Mouse (Mus musculus) kidney, embryonic 15.5 days (tissue): Measurements from ENCODE around the gene AC140267.1. TPM values are rescaled to one million over a fixed set of nuclear protein-coding genes. Genes with fewer than 3 reads are reported as not detected.
A peak's percentile ranks its signal among the peaks of the same experiment; 100 is the strongest.

Experiments used
- ATAC-seq: fragments of 200-750 bp; cut with Nextera tagmentation; replicated peaks from 2 replicates; pipeline ENCODE4 v1.8.0; 2017; ENCODE audit warnings: moderate TSS enrichment; ENCODE audit not compliant: low FRiP score
- H3K27ac ChIP-seq: fragments of 300-500 bp; sonication (generic); 2 replicates; pipeline ENCODE4 v1.5.1; 2015; ENCODE audit warnings: mild to moderate bottlenecking, inconsistent platforms
- H3K27me3 ChIP-seq: fragments of 300-500 bp; sonication (generic); 2 replicates; pipeline ENCODE4 v1.6.1; 2015; ENCODE audit warnings: inconsistent platforms
- H3K36me3 ChIP-seq: fragments of 300-500 bp; sonication (generic); 2 replicates; pipeline ENCODE4 v1.6.1; 2015; ENCODE audit warnings: inconsistent platforms
- H3K4me1 ChIP-seq: fragments of 300-500 bp; sonication (generic); 2 replicates; pipeline ENCODE4 v1.6.1; 2015; ENCODE audit warnings: inconsistent platforms
- H3K4me2 ChIP-seq: fragments of 300-500 bp; sonication (generic); 2 replicates; pipeline ENCODE4 v1.6.1; 2015; ENCODE audit warnings: moderate library complexity, mild to moderate bottlenecking, inconsistent platforms
- H3K4me3 ChIP-seq: fragments of 300-500 bp; sonication (generic); replicated peaks from 2 replicates; pipeline ENCODE4 v1.5.1; 2015; ENCODE audit warnings: mild to moderate bottlenecking, inconsistent platforms
- H3K9ac ChIP-seq: fragments of 300-500 bp; sonication (generic); 2 replicates; pipeline ENCODE4 v1.6.1; 2015; ENCODE audit warnings: mild to moderate bottlenecking, inconsistent platforms
- H3K9me3 ChIP-seq: fragments of 300-500 bp; sonication (generic); replicated peaks from 2 replicates; pipeline ENCODE4 v1.6.1; 2016; ENCODE audit warnings: inconsistent platforms
- WGBS: fragments of 180-500 bp; shearing (Covaris S2); methylation state at CpG from one replicate; pipeline ENCODE4 v1.1.7; 2015; ENCODE audit warnings: mixed read lengths; 5-methylcytosine and 5-hydroxymethylcytosine counted together
- polyA plus RNA-seq: library from polyadenylated mRNA; unstranded; fragments of >200 nt; fragmentation: Nextera tagmentation; extraction: Ambion mirVana; gene quantifications from 2 replicates; pipeline ENCODE4 v1.2.1, GENCODE M21; 2015

The AC140267.1 gene
- polyA plus RNA-seq, 1 experiment from 2014 or later = not detected

DNA sequence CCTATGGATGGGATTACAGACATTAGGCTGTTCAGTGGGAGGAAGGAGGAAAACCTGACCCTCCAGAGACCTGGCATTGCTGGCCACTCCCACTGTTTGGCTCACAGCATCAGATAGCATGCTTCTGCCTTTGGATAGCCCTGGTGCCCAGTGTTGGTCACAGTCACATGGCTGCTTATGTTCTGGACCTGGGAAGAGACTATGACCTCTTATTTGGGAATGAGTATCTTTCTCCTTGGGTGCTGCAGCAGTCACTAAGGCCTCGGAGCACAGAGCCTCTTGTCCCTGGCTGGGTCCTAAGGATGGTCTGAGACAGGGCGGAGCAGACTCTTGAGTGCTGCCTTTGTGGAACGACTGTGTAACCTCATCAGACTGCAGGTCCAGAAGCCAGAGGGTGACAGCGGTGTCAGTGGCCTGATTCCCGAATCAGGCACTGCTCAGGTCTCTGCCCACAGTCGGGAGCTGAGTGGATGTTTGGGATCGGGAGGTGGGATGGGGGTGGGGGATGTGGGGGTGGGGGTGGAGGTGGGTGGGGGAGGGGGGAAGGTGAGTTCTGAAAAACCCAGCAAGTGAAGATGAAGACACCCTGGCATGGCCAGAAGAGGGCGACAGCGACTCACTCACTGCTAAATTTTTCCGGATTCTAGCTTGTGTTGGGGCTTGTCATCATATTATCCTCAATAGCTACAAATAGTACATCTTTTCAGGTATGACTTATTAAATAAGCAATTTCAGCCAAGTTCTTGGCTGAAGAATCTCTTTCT, 19.7 kb upstream of the AC140267.1 start:
- Histone ChIP-seq H3K9me3 (no peaks in the 10 kb centered on the region), H3K36me3 (peaks cover 21% of the 10 kb centered on the region), H3K4me3 (no peak overlapping the region), H3K4me2 (no peak overlapping the region), H3K27me3 (no peaks in the 10 kb centered on the region), H3K4me1 (peaks cover 7% of the 10 kb centered on the region), H3K9ac (no peak overlapping the region), H3K27ac (no peak overlapping the region)
- no peak for ATAC-seq
- 16% methylated on average over 10 of the region's 10 CpGs for WGBS

GRCm38 (mm10) chr15:80216480-80216820, 19.2 kb upstream of the AC140267.1 start:
- Histone ChIP-seq H3K9me3 (no peaks in the 10 kb centered on the region), H3K36me3 (peaks cover 16% of the 10 kb centered on the region), H3K4me2 (no peak overlapping the region), H3K9ac (no peak overlapping the region), H3K4me3 (no peak overlapping the region), H3K4me1 (peaks cover 7% of the 10 kb centered on the region), H3K27me3 (no peaks in the 10 kb centered on the region), H3K27ac (no peak overlapping the region)
- WGBS = 60% methylated on average over 9 of the region's 9 CpGs
- ATAC-seq = no peak

GRCm38 (mm10) chr15:80217476-80217875, 18.2 kb upstream of the AC140267.1 start:
- Histone ChIP-seq H3K9ac (no peak overlapping the region), H3K36me3 (peaks cover 6% of the 10 kb centered on the region; the same call in 1 of the 2 replicates), H3K27me3 (no peaks in the 10 kb centered on the region), H3K4me1 (peaks cover 7% of the 10 kb centered on the region), H3K27ac (no peak overlapping the region), H3K4me2 (no peak overlapping the region), H3K9me3 (no peaks in the 10 kb centered on the region), H3K4me3 (no peak overlapping the region)
- no peak for ATAC-seq
- 84% methylated on average over 10 of the region's 10 CpGs for WGBS

GRCm38 (mm10) chr15:80219211-80219610, 16.4 kb upstream of the AC140267.1 start:
- H3K27ac ChIP-seq = no peak overlapping the region
- no peaks in the 10 kb centered on the region for H3K9me3 ChIP-seq
- no peaks in the 10 kb centered on the region for H3K27me3 ChIP-seq
- no peak for ATAC-seq
- H3K36me3 ChIP-seq = no peaks in the 10 kb centered on the region
- H3K9ac ChIP-seq = no peak overlapping the region
- H3K4me2 ChIP-seq = peak overlapping the region; percentile 32
- 32% methylated on average over 14 of the region's 14 CpGs for WGBS
- H3K4me3 ChIP-seq = no peak overlapping the region
- peaks cover 7% of the 10 kb centered on the region for H3K4me1 ChIP-seq

GRCm38 (mm10) chr15:80219705-80220657, 15.7 kb upstream of the AC140267.1 start:
- no peak overlapping the region for H3K4me3 ChIP-seq
- H3K27me3 ChIP-seq = no peaks in the 10 kb centered on the region
- 69% methylated on average over 4 of the region's 4 CpGs for WGBS
- H3K4me1 ChIP-seq = peaks cover 7% of the 10 kb centered on the region
- ATAC-seq = no peak
- peak overlapping the region; percentile 32 for H3K4me2 ChIP-seq
- no peaks in the 10 kb centered on the region for H3K9me3 ChIP-seq
- no peak overlapping the region for H3K27ac ChIP-seq
- no peak overlapping the region for H3K9ac ChIP-seq
- no peaks in the 10 kb centered on the region for H3K36me3 ChIP-seq

DNA sequence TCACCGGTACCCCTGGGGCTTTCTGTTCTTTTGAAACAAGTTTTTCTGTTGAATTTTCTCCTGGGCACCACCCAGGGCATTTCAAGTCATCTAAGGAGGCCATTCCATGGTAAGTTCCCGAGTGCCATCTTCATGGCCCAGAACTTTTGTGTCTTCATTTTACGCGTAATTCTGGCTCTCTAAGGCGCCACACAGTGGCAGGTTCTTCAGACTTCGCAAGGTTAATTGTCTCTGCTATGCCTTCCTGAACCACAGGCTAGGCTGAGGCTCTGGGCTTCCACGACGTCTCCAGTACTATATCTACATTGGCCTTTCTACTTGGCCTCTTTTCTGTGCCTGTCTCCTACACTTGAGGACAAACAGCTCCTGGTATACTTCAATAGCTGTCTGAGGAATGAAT, 14.6 kb upstream of the AC140267.1 start:
- no peak overlapping the region for H3K4me3 ChIP-seq
- H3K9me3 ChIP-seq = no peaks in the 10 kb centered on the region
- no peak for ATAC-seq
- H3K4me2 ChIP-seq = no peak overlapping the region
- H3K9ac ChIP-seq = no peak overlapping the region
- no peak overlapping the region for H3K27ac ChIP-seq
- no peaks in the 10 kb centered on the region for H3K27me3 ChIP-seq
- 72% methylated on average over 8 of the region's 8 CpGs for WGBS
- H3K36me3 ChIP-seq = no peaks in the 10 kb centered on the region
- H3K4me1 ChIP-seq = peaks cover 11% of the 10 kb centered on the region

DNA sequence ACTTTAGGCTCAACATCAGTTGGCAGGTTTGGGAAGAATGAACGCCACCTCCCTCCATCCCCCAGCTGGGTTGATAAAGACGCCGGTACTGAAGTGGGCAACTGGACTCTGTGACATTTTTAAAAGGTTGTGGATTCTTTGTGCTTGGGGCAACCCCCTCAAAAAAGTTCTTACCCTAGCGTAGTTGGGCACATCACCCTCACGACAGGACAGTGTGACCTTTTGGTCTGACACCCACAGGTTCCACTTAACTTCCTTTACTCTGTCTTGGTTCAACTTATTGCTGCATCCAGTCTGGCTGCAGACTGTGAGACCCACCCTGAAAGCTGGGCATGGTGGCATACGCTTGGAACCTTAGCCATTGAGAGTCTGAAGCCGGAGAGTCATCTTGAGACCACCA, 11.9 kb upstream of the AC140267.1 start:
- ATAC-seq = no peak
- H3K27me3 ChIP-seq = no peaks in the 10 kb centered on the region
- WGBS = 89% methylated on average over 7 of the region's 7 CpGs

DNA sequence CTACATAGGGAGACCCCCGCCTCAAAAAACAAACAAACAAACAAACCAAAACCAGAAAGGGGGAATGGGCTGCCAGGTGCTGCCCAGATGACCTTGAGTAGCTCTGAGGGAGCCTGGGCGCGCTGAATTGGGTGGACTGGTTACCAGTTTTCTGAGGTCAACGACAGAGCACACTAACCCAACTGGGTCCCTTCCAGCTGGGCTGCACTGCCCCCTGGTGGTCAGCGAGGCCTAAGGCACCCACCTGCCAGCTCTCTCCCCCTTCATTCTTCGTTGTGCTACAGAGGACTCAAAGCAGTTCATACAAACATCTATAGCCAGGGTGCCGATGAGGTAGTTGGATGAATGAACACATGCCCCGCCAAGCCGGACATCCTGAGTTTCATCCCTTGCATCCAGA, 10.4 kb upstream of the AC140267.1 start:
- no peak overlapping the region for H3K4me2 ChIP-seq
- no peaks in the 10 kb centered on the region for H3K27me3 ChIP-seq
- no peaks in the 10 kb centered on the region for H3K36me3 ChIP-seq
- H3K4me1 ChIP-seq = peaks cover 4% of the 10 kb centered on the region; the same call in 1 of the 2 replicates
- ATAC-seq = no peak; the same call in 1 of the 2 replicates
- H3K4me3 ChIP-seq = no peak overlapping the region
- no peak overlapping the region for H3K9ac ChIP-seq
- 30% methylated on average over 9 of the region's 9 CpGs for WGBS
- no peak overlapping the region for H3K27ac ChIP-seq
- no peaks in the 10 kb centered on the region for H3K9me3 ChIP-seq

More for the DNA sequence above, 11.9 kb upstream of the AC140267.1 start:
- Histone ChIP-seq H3K36me3 (no peaks in the 10 kb centered on the region), H3K9ac (no peak overlapping the region), H3K9me3 (no peaks in the 10 kb centered on the region), H3K4me1 (peaks cover 11% of the 10 kb centered on the region), H3K4me2 (no peak overlapping the region), H3K4me3 (no peak overlapping the region), H3K27ac (no peak overlapping the region)

- H3K4me3 ChIP-seq = no peak overlapping the region
- 47% methylated on average over 2 of the region's 2 CpGs for WGBS
- H3K27ac ChIP-seq = no peak overlapping the region
- no peaks in the 10 kb centered on the region for H3K9me3 ChIP-seq
- peaks cover 4% of the 10 kb centered on the region; the same call in 1 of the 2 replicates for H3K4me1 ChIP-seq
- no peak overlapping the region for H3K4me2 ChIP-seq
- no peaks in the 10 kb centered on the region for H3K27me3 ChIP-seq
- ATAC-seq = no peak
- no peak overlapping the region for H3K9ac ChIP-seq
- no peaks in the 10 kb centered on the region for H3K36me3 ChIP-seq
Observed at GRCm38 (mm10) chr15:80225796-80226195, 9.8 kb upstream of the AC140267.1 start.

GRCm38 (mm10) chr15:80228071-80228800, 7.4 kb upstream of the AC140267.1 start:
- no peak for ATAC-seq
- Histone ChIP-seq H3K27ac (no peak overlapping the region), H3K4me3 (no peak overlapping the region)

DNA sequence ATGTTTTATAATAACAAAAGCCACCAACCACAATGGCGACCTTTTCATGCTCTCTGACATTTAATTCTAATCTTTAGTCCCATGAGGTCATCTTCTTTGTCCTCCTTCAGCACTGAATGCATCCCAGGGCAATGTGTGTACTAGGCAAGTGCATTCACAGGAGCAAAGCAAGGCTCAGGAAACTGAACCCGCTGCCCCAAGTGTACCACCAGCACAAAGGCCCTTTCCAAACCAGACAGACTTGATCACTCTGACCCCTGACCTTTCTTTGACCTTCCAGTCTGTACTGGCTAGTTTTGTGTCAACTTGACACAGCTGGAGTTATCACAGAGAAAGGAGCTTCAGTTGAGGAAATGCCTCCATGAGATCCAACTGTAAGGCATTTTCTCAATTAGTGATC, 3.3 kb upstream of the AC140267.1 start:
- H3K9me3 ChIP-seq = no peaks in the 10 kb centered on the region
- H3K4me2 ChIP-seq = no peak overlapping the region
- no peak overlapping the region for H3K4me3 ChIP-seq
- H3K36me3 ChIP-seq = peaks cover 20% of the 10 kb centered on the region
- H3K4me1 ChIP-seq = peaks cover 20% of the 10 kb centered on the region
- 79% methylated on average over 2 of the region's 2 CpGs for WGBS
- ATAC-seq = no peak
- no peaks in the 10 kb centered on the region for H3K27me3 ChIP-seq
- no peak overlapping the region for H3K27ac ChIP-seq
- no peak overlapping the region for H3K9ac ChIP-seq

More at GRCm38 (mm10) chr15:80228071-80228800, 7.4 kb upstream of the AC140267.1 start:
- WGBS = 78% methylated on average over 17 of the region's 17 CpGs
- no peak overlapping the region for H3K4me2 ChIP-seq
- H3K4me1 ChIP-seq = peaks cover 8% of the 10 kb centered on the region
- H3K36me3 ChIP-seq = no peaks in the 10 kb centered on the region
- H3K27me3 ChIP-seq = no peaks in the 10 kb centered on the region
- H3K9me3 ChIP-seq = no peaks in the 10 kb centered on the region
- no peak overlapping the region for H3K9ac ChIP-seq
